Mouse (Mus musculus) testis, adult 2 months (tissue): ENCODE data around the gene Tgfbr2.

Source experiments
- CTCF ChIP-seq: fragments of 200-500 bp; IDR thresholded peaks from 2 replicates; pipeline ENCODE4 v1.5.1; 2012; ENCODE audit warnings: low read depth, mild to moderate bottlenecking, inconsistent platforms, low read length, moderate library complexity; ENCODE audit not compliant: control insufficient read depth, insufficient read depth, insufficient replicate concordance
- POLR2A ChIP-seq: fragments of 200-500 bp; IDR thresholded peaks from 2 replicates; pipeline ENCODE4 v1.6.1; 2012; ENCODE audit warnings: low read depth, mild to moderate bottlenecking, inconsistent platforms, low read length, moderate library complexity; ENCODE audit not compliant: control insufficient read depth

GRCm38 (mm10) chr9:116199127-116199526, 24.0 kb upstream of the Tgfbr2 start:
- TF ChIP-seq CTCF (no peak), POLR2A (no peak)
